Mouse (Mus musculus) ovary, postnatal 14 days (tissue): Measurements from ENCODE around the gene Mroh2a.

Experiments used
- DNase-seq: peaks from one replicate; pipeline ENCODE4 v3.0.0; 2022; ENCODE audit warnings: low spot score

Gene Mroh2a

DNA sequence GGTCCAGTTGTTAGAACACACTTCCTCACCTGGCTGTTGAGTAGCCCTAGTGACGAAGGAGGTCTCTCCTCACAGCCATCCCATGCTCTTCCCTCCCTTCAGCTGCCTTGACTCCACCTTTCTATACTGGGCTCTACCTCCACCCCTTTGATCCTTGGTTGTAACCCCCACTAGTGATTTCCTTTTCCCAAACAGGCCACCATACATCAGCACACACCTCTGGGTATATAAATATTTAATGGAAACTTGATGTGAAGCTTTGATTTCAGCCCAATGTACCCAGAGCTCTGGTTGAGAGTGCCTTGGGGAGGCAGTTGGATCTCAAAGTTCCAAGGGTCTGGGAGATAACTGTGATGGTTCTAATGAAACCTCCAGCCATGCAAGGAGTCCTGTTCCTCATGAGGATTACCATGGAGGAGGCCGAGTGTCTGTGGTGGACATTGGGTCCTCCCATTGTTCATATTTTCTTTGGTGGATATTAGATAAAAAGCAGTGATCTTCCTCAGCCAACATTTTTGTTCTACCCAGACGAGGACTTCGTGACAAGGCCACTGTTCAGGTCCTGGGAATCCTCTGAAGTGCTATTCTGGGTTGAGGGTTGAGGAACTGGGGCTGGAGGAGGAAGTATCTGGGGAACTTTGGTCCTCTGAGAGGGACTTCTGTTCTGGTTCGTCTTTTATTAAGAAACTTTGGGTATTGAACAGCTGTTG lies at the start of gene Mroh2a:
TSS of gene Mroh2a (plus strand) at position 317 of the 710 bp plus-strand sequence.
- DNase-seq: no peak

- DNase-seq: no peak
Observed at GRCm38 (mm10) chr1:88179657-88180056, 47.1 kb upstream of the Mroh2a start.

GRCm38 (mm10) chr1:88186325-88186935 lies 40.4 kb upstream of the Mroh2a start:
- DNase-seq: no peak

GRCm38 (mm10) chr1:88192136-88192535 lies 34.6 kb upstream of the Mroh2a start:
- DNase-seq: no peak

DNA sequence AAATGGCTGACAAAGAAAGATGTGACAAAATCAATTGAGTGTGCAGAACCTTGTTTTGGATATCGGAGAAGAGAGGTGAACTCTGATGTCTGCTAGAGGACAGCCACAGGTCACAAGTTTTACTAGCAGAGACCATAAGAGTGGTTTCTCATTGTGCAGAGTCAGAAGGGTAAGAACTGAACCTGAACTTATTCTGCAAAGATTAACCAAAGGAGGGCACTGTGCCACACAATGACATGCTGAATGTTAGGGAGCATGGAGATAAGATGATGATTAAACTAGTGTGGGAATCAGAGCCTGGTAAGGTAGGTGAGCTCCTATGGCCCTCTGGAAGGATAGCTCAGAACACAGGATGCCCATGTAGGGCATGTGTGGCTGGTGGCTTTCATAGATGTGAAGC lies 31.1 kb upstream of the Mroh2a start:
- no peak for DNase-seq

DNA sequence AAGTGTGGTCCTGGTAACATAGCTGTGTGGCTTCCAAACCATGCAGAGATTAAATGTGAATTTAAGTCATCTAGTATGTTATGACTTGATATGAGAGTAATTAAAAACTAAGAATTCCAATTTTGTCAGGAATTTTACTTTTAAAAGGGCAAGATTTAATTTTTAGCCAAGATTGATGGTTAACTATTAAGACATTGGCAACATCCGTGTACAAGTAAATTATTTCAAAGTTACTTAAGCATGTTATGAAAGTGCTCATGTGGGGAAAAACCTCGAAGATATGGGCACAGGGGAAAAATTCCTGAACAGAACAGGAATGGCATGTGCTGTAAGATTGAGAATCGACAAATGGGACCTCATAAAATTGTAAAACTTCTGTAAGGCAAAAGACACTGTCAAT lies 29.3 kb upstream of the Mroh2a start:
- DNase-seq: no peak

- no peak for DNase-seq
Observed at GRCm38 (mm10) chr1:88199996-88200395, 26.8 kb upstream of the Mroh2a start.

DNA sequence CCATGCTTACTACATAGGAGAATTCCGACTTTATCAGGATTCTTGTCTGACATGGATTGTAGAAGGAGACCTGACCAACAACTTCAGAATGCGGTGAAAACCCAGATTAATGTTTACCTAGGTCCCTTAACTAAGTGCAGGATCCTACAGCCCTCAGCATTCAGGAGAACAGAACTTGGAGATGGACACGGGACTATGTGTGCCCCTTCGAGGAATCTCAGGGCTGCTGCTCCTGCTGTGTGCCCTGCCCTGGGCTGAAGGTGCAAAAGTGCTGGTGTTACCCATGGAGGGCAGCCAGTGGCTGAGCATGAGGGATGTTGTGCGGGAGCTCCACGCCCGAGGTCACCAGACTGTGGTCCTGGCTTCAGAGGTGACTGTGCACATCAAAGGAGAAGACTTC lies 26.3 kb upstream of the Mroh2a start, which contains the start of gene Ugt1a2:
TSS of gene Ugt1a2 (plus strand) at position 146 of the 400 bp plus-strand sequence.
- DNase-seq: no peak

DNA sequence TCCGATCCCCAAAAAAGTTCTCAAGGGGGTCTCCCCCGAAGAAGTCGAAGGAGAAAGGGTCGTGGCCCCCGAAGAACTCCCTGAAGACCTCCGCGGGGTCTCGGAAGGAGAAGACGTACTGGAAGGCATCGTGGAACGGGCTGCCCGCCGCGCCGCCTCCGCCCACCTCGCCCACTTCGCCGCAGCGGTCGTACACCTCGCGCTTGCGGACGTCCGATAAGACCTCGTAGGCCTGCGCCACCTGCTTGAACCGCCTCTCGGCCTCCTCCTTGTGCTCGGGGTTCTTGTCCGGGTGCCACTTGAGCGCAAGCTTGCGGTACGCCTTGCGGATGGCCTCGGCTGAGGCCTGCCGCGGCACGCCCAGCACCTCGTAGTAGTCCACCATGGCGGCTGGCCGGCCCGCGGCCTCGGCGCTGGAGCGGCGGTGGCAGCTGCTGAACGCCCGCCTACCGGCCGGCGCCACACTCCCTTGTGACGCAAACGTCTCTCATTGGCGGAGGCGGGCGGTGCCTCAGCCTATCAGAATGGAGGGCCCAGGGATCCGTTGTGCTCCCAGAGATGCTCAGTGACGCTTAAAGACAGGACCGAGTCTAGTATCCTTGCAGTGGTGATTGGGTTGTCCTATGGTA lies 21.4 kb upstream of the Mroh2a start, which contains the start of gene Dnajb3:
TSS of gene Dnajb3 (minus strand) at position 489 of the 629 bp plus-strand sequence.
- no peak for DNase-seq

- DNase-seq: no peak
Observed at GRCm38 (mm10) chr1:88206843-88207479, 19.8 kb upstream of the Mroh2a start.

GRCm38 (mm10) chr1:88211812-88212211 lies 15.0 kb upstream of the Mroh2a start, which contains the start of gene Ugt1a1:
Ugt1a1 (plus strand) TSS chr1:88211959.
- no peak for DNase-seq

- no peak for DNase-seq
Observed at GRCm38 (mm10) chr1:88212341-88213045, 14.3 kb upstream of the Mroh2a start.

DNA sequence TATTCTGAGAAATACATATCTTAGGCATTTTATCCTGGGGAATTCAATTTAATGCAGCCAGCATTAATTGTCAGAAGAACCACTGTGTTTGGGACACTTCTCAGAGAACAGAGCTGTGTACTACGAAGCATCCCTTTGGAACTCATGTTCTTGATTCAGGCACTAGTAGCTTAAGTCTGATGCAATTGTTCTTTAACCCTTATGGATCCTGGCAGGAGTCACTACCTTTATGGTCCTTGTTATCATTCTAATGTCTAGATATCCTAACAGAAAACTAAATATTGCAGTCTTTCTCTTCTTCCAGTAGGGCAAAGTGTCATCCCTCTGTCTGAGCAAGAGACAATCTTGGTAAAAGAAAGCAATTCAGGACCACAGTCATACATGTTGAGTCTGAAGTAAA lies 13.7 kb upstream of the Mroh2a start:
- DNase-seq: no peak

DNA sequence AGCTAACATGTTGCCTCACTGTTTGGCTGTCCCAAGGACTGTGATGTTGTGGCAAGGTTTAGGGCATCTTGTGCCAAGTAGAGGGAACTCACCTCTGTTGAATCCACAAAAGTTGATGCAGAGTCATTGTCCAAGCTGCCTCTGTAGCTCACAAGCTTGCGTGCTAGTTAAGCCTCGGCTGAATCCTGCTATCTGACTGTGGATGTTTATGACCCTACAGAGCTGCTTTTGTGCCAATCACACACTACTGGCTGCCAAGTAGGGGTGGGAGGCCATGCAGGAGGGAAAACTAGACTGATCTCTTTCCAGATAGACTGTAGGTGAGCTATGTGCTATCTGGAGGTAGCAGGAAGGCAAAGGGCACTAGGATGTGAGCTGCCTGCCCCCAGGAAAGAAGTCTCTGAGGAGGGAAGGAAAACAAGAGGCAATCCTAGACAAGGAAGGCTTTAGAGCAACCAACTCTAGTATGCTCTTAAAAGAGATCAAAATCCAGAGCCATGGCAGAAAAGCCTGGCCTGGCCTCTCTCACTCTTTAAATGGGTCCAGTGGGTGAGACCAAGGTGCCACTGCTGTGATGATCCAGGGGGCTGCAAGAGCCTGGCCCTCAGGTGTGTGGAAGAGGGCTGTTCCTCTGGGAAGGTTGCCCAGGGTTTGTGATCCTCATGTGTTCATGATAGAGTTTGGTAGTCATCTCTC lies 12.9 kb upstream of the Mroh2a start:
- no peak for DNase-seq

- DNase-seq: no peak
Observed at GRCm38 (mm10) chr1:88214462-88214952, 12.3 kb upstream of the Mroh2a start.

- no peak for DNase-seq
Observed at GRCm38 (mm10) chr1:88215466-88216380, 11.1 kb upstream of the Mroh2a start.

DNA sequence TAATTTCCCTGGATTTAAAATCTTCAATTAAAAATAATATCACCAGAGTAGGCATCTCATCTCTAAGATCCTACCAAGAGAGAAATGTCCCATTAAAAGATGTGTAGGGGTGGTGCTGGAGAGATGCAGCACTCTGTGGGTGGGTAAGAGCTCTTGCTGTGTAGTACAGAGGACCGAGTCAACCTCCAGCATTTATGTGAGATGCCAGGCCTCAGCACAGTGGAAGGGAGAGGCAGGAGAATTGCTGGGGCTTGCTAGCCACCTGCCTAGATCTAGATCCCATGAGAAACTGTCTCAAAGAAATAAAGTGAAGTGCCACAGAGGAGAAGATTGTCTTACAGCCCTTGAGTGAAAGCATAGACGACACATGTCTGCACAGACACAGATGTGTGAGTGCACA lies 10.2 kb upstream of the Mroh2a start:
- DNase-seq: no peak

- DNase-seq: no peak
Observed at GRCm38 (mm10) chr1:88217144-88217543, 9.6 kb upstream of the Mroh2a start.

GRCm38 (mm10) chr1:88217576-88217975 lies 9.2 kb upstream of the Mroh2a start:
- no peak for DNase-seq

DNA sequence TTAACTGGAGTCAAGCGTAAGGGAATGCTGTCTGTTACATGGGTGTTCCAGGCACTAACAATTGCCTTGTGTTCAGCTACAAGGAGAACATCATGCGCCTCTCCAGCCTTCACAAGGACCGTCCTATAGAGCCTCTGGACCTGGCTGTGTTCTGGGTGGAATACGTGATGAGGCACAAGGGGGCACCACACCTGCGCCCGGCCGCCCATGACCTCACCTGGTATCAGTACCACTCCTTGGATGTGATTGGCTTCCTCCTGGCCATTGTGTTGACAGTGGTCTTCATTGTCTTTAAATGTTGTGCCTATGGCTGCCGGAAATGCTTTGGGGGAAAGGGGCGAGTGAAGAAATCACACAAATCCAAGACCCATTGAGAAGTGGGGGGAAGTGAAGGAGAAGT lies 8.7 kb upstream of the Mroh2a start:
- no peak for DNase-seq
